Mouse (Mus musculus) CH12.LX (cell line): Measurements from ENCODE around the gene Amn1.

Experiments used
- CHD2 ChIP-seq: IDR thresholded peaks from 2 replicates; pipeline ENCODE4 v1.6.1; 2011; ENCODE audit warnings: low read length, improper control_type of control experiment
- CTCF ChIP-seq, 2 experiments: IDR thresholded peaks in 1 of 2; conservative IDR thresholded peaks in 1 of 2; 2 replicates each; pipeline ENCODE4 v1.5.1; 2011 to 2012; ENCODE audit warnings: low read depth in 2 of 2, low read length in 2 of 2, improper control_type of control experiment in 1 of 2, inconsistent platforms in 1 of 2, mild to moderate bottlenecking in 1 of 2, moderate library complexity in 1 of 2
- EP300 ChIP-seq: IDR thresholded peaks from 2 replicates; pipeline ENCODE4 v1.6.1; 2011; ENCODE audit warnings: low read length, improper control_type of control experiment
- ETS1 ChIP-seq: conservative IDR thresholded peaks from 2 replicates; pipeline ENCODE4 v1.6.1; 2012; ENCODE audit warnings: low read depth, mild to moderate bottlenecking, inconsistent platforms, low read length, improper control_type of control experiment, moderate library complexity
- GABPA ChIP-seq: IDR thresholded peaks from 2 replicates; pipeline ENCODE4 v1.6.1; 2012; ENCODE audit warnings: low read depth, low read length, improper control_type of control experiment, inconsistent platforms; ENCODE audit not compliant: insufficient replicate concordance
- POLR2A ChIP-seq: IDR thresholded peaks from 2 replicates; pipeline ENCODE4 v1.6.1; 2011; ENCODE audit warnings: low read depth, mild to moderate bottlenecking, improper control_type of control experiment, low read length
- SMC3 ChIP-seq: IDR thresholded peaks from 2 replicates; pipeline ENCODE4 v1.6.1; 2011; ENCODE audit warnings: low read depth, low read length, improper control_type of control experiment
- UBTF ChIP-seq: IDR thresholded peaks from 2 replicates; pipeline ENCODE4 v1.6.1; 2012; ENCODE audit warnings: low read depth, mild to moderate bottlenecking, inconsistent platforms, low read length, improper control_type of control experiment, moderate library complexity
- USF1 ChIP-seq: IDR thresholded peaks from 2 replicates; pipeline ENCODE4 v1.6.1; 2014; ENCODE audit warnings: low read depth, mild to moderate bottlenecking, inconsistent platforms, low read length, improper control_type of control experiment
- USF2 ChIP-seq: conservative IDR thresholded peaks from 2 replicates; pipeline ENCODE4 v1.6.1; 2011; ENCODE audit warnings: low read depth, low read length, improper control_type of control experiment
- ZC3H11A ChIP-seq: IDR thresholded peaks from 2 replicates; pipeline ENCODE4 v1.6.1; 2012; ENCODE audit warnings: low read depth, mild to moderate bottlenecking, inconsistent platforms, low read length, improper control_type of control experiment
- ZMIZ1 ChIP-seq: IDR thresholded peaks from 2 replicates; pipeline ENCODE4 v1.6.1; 2012; ENCODE audit warnings: low read depth, mild to moderate bottlenecking, inconsistent platforms, low read length, improper control_type of control experiment

GRCm38 (mm10) chr6:149168436-149168835, 20.1 kb downstream of the Amn1 start:
- TF ChIP-seq USF1 (no peak), POLR2A (no peak), UBTF (no peak), CTCF (conservative IDR thresholded peaks at IDR 0.05 in 1 of 2, IDR thresholded peaks at IDR 0.05 in 1 of 2; ENCODE audit: low read depth in 2 of 2, low read length in 2 of 2) (no peak), GABPA (no peak), USF2 (no peak), ZC3H11A (no peak), EP300 (no peak), ZMIZ1 (no peak), ETS1 (no peak), CHD2 (no peak), SMC3 (no peak)
